Mouse (Mus musculus) urinary bladder, postnatal 14 days (tissue): ENCODE results near the gene Gm21987.
"Not testable (repeated sequence)": the region's sequence is repeated elsewhere in the genome, so short reads cannot be mapped to it uniquely, and the experiment has no call there.

Experiments
- DNase-seq: peaks from one replicate; pipeline ENCODE4 v3.0.0; 2021; ENCODE audit warnings: low spot score

The Gm21987 gene

GRCm38 (mm10) chr16:38346529-38347325, at the start of gene Gm21987, which contains the start of gene Cox17:
Gm21987 (plus strand) TSS chr16:38347040.
Cox17 (plus strand) TSS chr16:38346991.
- DNase-seq, result peak; percentile 93

DNA sequence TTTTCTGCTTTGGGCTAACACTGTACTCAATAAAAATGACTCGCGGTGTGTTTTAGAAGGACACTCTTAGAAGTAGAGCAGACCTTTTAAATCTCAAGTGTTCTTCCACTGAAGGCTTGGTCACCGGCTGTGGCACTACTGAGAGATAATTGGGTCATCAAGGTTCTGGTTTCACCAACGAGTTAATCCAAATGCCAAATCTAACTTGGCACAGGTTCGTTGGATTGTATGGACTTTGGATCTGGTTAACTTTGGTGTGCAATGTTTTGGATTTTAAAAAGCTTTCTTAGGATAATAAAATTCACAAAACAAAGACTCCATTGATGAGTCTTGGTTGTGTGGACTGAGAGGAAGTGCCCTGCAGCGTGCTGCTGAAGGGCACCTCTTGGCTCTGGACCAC, 48.4 kb upstream of the Gm21987 start:
- DNase-seq, result no peak

GRCm38 (mm10) chr16:38302367-38302766, 44.5 kb upstream of the Gm21987 start:
- no peak for DNase-seq

DNA sequence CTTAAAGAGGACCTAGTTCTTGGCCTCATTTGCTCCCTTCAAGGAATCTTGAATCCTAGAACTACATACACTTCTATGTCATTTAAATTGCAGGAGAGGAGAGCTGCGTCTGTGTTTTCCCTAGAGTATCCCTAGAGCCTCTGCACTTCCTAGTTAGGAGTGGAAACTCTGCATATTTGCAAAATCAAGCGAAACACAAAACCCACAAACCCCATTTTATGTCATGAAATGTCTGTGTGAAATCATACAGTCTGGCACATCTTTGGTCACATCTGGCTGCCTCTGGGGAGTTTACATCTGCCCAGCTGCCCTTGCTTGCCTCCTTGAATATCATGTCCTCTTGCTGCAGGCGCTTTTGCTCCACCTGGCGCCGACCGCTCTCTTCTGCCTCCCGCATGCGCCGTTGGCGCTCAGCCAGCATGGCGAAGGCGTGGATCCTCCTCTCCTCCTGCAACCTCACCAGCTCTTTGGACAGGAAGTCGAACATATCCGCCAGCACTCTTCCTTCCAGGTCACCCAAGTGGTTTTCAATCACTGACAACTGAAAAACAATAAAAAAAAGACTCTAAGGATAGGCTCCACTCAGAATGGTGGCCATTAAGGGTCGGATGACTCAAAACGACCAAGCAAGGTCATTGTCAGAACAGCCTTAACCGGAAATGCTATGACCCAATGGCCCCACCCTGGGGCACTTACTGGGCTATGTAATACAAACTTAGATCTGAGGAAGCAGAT, 42.2 kb upstream of the Gm21987 start:
- no peak for DNase-seq

GRCm38 (mm10) chr16:38306571-38307220, 40.1 kb upstream of the Gm21987 start:
- no peak for DNase-seq

DNA sequence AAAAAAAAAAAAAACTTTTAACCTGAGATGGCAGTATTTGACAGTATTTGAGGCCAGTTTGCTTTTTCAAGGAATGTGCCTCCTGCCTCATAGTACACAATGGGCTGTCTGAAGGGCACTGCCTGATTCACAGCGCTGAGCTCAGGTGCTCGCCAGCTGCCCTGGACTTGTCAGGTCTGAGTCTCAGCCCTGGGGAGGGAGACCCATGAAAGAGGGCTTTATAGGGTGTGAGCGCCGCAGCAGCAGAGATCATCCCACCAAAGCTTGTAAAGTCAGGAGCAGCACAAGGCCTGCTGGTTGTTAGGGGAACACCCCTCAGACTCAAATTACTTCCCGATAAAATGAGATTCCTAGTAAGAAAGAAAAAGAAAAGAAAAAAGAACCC, 39.6 kb upstream of the Gm21987 start:
- no peak for DNase-seq

DNA sequence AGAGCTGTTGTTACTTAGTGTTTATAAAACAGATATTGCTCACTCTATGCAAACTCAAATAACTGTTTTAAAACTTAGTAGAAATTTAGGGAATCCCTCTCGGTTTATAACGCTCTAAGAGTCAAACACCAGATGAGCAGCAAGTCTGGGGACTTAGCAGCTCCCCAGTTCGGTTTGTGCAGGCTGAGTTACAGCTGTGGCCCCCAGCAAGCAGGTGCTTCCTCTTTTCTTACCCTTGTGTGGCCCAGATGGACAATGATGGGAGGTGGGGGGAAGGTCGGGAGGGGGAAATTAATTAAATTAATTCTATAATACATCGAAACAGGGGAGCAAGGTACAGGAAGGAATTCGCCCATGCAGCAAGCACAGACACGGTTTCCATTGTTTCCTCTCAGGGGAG, 39.2 kb upstream of the Gm21987 start:
- DNase-seq, result no peak

- no peak for DNase-seq
Observed at GRCm38 (mm10) chr16:38308195-38308594, 38.6 kb upstream of the Gm21987 start.

- DNase-seq, result no peak
Observed at GRCm38 (mm10) chr16:38318492-38318891, 28.3 kb upstream of the Gm21987 start.

DNA sequence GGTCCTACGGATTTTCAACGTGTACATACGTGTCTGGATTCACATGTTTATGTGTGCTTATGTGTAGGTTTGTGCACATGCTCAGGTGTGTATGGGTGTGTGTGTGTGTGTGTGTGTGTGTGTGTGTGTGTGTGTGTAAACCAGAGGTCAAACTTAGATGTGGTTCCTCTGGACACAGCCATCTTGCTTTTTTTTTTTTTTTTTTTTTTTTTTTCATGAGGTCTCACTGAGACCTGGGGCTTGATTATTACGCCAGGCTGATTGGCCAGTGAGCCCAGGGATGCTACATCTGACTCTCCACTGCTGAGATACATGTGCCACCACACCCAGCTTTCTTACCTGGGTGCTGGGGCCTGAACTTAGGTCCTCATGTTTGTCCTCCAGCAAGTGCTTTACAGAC, 27.8 kb upstream of the Gm21987 start:
- no peak for DNase-seq

DNA sequence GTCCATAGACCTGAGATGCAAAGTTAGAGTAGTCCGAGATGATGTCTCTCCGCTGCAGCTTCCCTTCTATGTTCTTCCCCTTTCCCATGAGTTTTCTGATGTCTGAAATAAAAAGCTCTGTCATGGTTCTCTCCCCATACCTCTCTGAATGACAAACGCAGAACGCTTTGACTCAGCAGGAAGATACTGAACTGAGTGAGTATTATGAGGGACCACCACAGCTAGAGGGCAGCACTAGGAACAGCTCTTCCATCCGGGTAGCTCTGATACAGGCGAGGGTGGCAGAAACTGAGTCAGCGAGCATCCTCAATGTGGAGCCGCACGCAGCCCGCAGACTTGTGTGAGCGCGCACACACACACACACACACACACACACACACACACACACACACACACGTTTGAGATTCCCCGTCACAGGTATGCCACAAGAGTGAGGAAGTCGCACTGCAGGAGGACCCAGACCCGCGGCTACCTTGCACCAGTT, 25.3 kb upstream of the Gm21987 start:
- DNase-seq, result peak; percentile 32

DNA sequence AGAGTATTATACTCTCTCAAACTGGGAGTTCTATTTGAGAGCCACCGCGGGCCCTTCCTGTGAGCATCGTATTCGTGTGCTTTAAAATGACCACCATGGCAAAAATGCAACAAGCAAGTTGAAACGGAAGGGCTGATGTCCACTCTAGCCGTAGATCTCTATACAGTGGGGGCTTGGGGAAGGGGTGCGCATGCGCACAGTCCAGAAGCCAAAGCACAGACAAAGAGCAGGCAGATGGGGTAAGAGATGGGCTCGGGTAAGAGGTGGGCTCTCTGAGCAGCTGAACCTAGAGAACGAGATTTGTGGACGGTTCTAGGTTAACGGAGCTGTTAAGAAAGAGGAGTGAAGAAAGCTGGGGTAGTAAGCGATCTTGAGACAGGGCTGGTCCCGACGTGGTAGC, 22.5 kb upstream of the Gm21987 start:
- DNase-seq, result no peak

GRCm38 (mm10) chr16:38326778-38327397, 20.0 kb upstream of the Gm21987 start:
- DNase-seq, result no peak

- DNase-seq, result no peak
Observed at GRCm38 (mm10) chr16:38329340-38329739, 17.5 kb upstream of the Gm21987 start.

DNA sequence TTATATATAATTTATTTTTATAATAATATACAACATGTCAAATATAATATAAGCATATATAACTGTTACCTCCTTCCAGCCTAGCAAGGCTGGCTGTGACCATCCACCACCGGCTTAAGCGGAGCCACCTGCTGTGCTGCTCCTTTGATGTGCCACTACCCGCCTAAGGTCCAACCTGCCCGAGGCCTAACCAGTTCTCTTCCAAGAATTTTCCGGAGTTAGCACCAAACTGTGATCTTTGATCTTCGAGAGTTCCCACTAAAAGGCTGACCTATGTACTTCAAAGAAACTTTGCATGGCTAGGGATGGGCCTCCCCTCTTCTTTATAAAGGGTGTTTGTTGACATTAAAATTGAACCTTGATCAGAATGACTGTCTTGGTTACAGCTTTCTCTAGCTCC, 12.4 kb upstream of the Gm21987 start:
- DNase-seq, result no peak

- not testable (repeated sequence) for DNase-seq
Observed at GRCm38 (mm10) chr16:38338077-38338476, 8.8 kb upstream of the Gm21987 start.

- DNase-seq, result peak; percentile 81
Observed at GRCm38 (mm10) chr16:38341396-38342324, 5.2 kb upstream of the Gm21987 start, which contains the start of gene Maats1. Maats1 (minus strand) TSS chr16:38342143.

DNA sequence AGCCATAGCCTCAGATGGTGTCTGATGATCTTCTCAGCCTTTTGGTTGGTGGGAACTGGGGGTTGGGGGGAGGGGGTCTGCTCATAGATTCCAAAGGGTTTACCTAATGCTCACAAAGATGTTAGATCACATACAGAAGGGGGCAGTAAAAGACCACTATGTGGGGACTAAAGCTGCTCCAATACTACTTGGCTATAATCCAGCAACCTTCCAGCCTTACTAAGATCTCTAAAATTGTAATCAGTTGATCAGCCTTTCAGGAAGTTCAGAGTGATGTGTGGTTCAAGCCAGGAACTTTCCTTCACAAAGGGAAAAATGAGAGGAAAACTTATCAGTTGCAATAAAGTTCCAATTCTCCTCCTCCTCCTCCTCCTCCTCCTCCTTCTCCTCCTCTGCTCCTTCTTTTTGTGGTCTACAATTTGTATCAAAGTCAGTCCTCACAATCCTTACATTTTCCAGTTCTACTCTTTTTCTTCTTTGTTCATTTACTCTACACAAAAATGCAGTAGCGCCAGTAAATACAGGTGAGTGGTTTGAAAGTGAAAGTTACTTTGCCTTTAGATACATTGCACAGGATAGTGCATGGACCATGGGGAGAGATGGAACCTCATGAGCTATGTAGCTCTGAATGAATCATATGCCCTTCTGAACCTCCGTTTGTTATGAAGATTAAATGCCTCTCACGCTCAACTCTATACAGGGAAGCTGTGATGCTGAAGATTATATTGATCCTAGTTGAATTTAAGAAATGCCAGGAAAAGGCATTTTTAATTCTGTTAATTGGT, 1.7 kb upstream of the Gm21987 start:
- DNase-seq, result no peak

DNA sequence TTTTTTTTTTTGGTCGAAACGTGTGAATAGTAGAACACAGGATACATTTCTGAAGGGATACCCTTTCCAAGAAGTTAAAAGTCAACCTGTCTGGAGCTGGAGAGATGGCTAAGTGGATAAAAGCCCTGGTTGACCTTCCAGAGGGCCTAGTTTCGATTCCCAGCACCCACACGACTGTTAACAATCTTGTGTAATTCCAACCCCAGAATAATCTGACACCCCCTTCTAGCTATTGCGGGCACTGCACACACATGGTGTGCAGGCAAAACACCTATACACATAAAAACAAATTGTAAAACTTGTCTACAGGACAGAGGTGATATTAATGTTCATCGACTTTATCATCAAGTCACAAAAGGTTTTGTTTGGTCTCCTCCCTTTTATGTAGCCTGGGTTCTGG, 748 bp downstream of the Gm21987 start:
- DNase-seq, result no peak

DNA sequence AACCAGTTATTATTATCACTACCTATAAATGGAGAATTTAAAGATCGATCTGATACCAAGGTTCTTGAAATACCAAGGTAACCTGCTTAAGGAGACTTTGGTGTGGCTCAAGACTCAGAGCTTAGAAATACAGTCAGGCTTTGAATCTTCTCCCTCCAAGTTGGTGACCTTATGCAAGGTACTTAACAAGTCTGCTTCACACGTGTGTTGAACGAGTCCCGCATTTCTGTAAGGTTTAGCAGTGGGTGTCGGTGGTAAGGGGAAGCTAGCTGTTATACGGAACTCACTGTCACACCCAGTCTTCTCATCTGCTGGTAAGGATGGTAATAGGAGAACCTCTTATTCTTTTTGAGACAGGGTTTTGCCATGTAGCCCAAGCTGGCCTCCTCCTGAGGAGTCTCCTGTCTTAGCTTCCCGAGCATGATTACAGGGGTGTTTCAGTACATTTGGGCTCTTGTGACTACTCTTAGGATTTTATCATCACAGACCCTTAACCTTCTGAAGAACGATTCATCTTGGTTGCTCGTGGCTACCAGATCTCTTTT, 1.4 kb downstream of the Gm21987 start:
- no peak for DNase-seq
